Mouse (Mus musculus) testis, postnatal 14 days (tissue): Measurements from ENCODE around the gene Actr1a.

Source experiments
- DNase-seq: peaks from one replicate; pipeline ENCODE4 v3.0.0; 2021; ENCODE audit warnings: low spot score

Actr1a gene

GRCm38 (mm10) chr19:46349550-46349949 lies 46.0 kb downstream of the Actr1a start:
- DNase-seq = no peak

GRCm38 (mm10) chr19:46348761-46349458 lies 46.6 kb downstream of the Actr1a start:
- DNase-seq = peak; percentile 72

- DNase-seq = no peak
These were observed 47.4 kb downstream of the Actr1a start for GRCm38 (mm10) chr19:46347936-46348668.

- no peak for DNase-seq
These were observed 48.4 kb downstream of the Actr1a start for GRCm38 (mm10) chr19:46347146-46347545.

GRCm38 (mm10) chr19:46344710-46345419 lies 50.7 kb downstream of the Actr1a start:
- no peak for DNase-seq

- peak; percentile 68 for DNase-seq
These were observed 56.1 kb downstream of the Actr1a start for GRCm38 (mm10) chr19:46339287-46339971.

GRCm38 (mm10) chr19:46338942-46339286 lies 56.6 kb downstream of the Actr1a start:
- no peak for DNase-seq

GRCm38 (mm10) chr19:46338331-46338936 lies 57.1 kb downstream of the Actr1a start, which contains the start of gene Cuedc2:
Cuedc2 (minus strand) TSS chr19:46338702.
- peak; percentile 90 for DNase-seq

- no peak for DNase-seq
These were observed 57.7 kb downstream of the Actr1a start for GRCm38 (mm10) chr19:46337719-46338330.

GRCm38 (mm10) chr19:46333906-46334305 lies 61.6 kb downstream of the Actr1a start:
- DNase-seq = no peak

GRCm38 (mm10) chr19:46332721-46333339 lies 62.7 kb downstream of the Actr1a start:
- DNase-seq = no peak

- DNase-seq = no peak
These were observed 63.6 kb downstream of the Actr1a start for GRCm38 (mm10) chr19:46331936-46332335.

- no peak for DNase-seq
These were observed 64.2 kb downstream of the Actr1a start for GRCm38 (mm10) chr19:46331326-46331725.

- DNase-seq = no peak
These were observed 64.9 kb downstream of the Actr1a start for GRCm38 (mm10) chr19:46330696-46331095.

- DNase-seq = peak; percentile 63
These were observed 65.6 kb downstream of the Actr1a start for GRCm38 (mm10) chr19:46329951-46330350.

GRCm38 (mm10) chr19:46329031-46329641 lies 66.4 kb downstream of the Actr1a start:
- no peak for DNase-seq

- peak; percentile 95 for DNase-seq
These were observed 67.2 kb downstream of the Actr1a start, which contains the start of gene Fbxl15 for GRCm38 (mm10) chr19:46328081-46329030. Fbxl15 (plus strand) TSS chr19:46328184.

- DNase-seq = no peak
These were observed 68.0 kb downstream of the Actr1a start for GRCm38 (mm10) chr19:46327531-46328064.
